Mouse (Mus musculus) hindbrain, embryonic 13.5 days (tissue): ENCODE data around the gene Gm4707. TPM values are rescaled to one million over a fixed set of nuclear protein-coding genes. Genes with fewer than 3 reads are reported as not detected.
"Not testable (repeated sequence)": the region's sequence is repeated elsewhere in the genome, so short reads cannot be mapped to it uniquely, and the experiment has no call there.

Experiments
- ATAC-seq: fragments of 200-750 bp; cut with Nextera tagmentation; 2 replicates; pipeline ENCODE4 v1.8.0; 2017; ENCODE audit warnings: moderate TSS enrichment; ENCODE audit not compliant: low FRiP score
- H3K27ac ChIP-seq: fragments of 300-500 bp; sonication (generic); 2 replicates; pipeline ENCODE4 v1.5.1; 2015; ENCODE audit warnings: inconsistent platforms, mild to moderate bottlenecking, moderate library complexity
- H3K27me3 ChIP-seq: fragments of 300-500 bp; sonication (generic); 2 replicates; pipeline ENCODE4 v1.6.1; 2015; ENCODE audit warnings: mild to moderate bottlenecking, inconsistent platforms
- H3K36me3 ChIP-seq: fragments of 300-500 bp; sonication (generic); 2 replicates; pipeline ENCODE4 v1.6.1; 2015; ENCODE audit warnings: mild to moderate bottlenecking, inconsistent platforms
- H3K4me1 ChIP-seq: fragments of 300-500 bp; sonication (generic); replicated peaks from 2 replicates; pipeline ENCODE4 v1.6.1; 2015; ENCODE audit warnings: inconsistent platforms
- H3K4me2 ChIP-seq: fragments of 300-500 bp; sonication (generic); 2 replicates; pipeline ENCODE4 v1.6.1; 2015; ENCODE audit warnings: inconsistent platforms, mild to moderate bottlenecking, moderate library complexity
- H3K4me3 ChIP-seq: fragments of 300-500 bp; sonication (generic); 2 replicates; pipeline ENCODE4 v1.5.1; 2015; ENCODE audit warnings: mild to moderate bottlenecking, inconsistent platforms
- H3K9ac ChIP-seq: fragments of 300-500 bp; sonication (generic); 2 replicates; pipeline ENCODE4 v1.6.1; 2015; ENCODE audit warnings: mild to moderate bottlenecking, inconsistent platforms
- H3K9me3 ChIP-seq: fragments of 300-500 bp; sonication (generic); 2 replicates; pipeline ENCODE4 v1.6.1; 2016; ENCODE audit warnings: inconsistent platforms
- WGBS: fragments of 180-500 bp; shearing (Covaris S2); methylation state at CpG from one replicate; pipeline ENCODE4 v1.1.7; 2015; 5-methylcytosine and 5-hydroxymethylcytosine counted together
- polyA plus RNA-seq: library from polyadenylated mRNA; unstranded; fragments of >200 nt; fragmentation: Nextera tagmentation; extraction: Ambion mirVana; gene quantifications from 2 replicates; pipeline ENCODE4 v1.2.1, GENCODE M21; 2015

Gene Gm4707
- polyA plus RNA-seq, 1 experiment from 2014 or later, result 3.4 TPM

GRCm38 (mm10) chr17:71476346-71477020 lies 16.8 kb upstream of the Gm4707 start:
- peaks cover 25% of the 10 kb centered on the region for H3K4me1 ChIP-seq
- H3K27ac ChIP-seq, result peak overlapping the region; percentile 99; the same call in 1 of the 2 replicates
- peak overlapping the region; percentile 91; the same call in 1 of the 2 replicates for H3K9ac ChIP-seq
- H3K36me3 ChIP-seq, result peaks cover 4% of the 10 kb centered on the region; the same call in 1 of the 2 replicates
- no peaks in the 10 kb centered on the region for H3K9me3 ChIP-seq
- H3K27me3 ChIP-seq, result no peaks in the 10 kb centered on the region
- H3K4me2 ChIP-seq, result peak overlapping the region; percentile 94
- H3K4me3 ChIP-seq, result peak overlapping the region; percentile 87
- WGBS, result 83% methylated on average over 7 of the region's 7 CpGs
- ATAC-seq, result no peak

- H3K4me2 ChIP-seq, result peak overlapping the region; percentile 94
- H3K36me3 ChIP-seq, result peaks cover 4% of the 10 kb centered on the region; the same call in 1 of the 2 replicates
- WGBS, result under 1% methylated on average over 31 of the region's 31 CpGs
- peak overlapping the region; percentile 87 for H3K4me3 ChIP-seq
- H3K9me3 ChIP-seq, result no peaks in the 10 kb centered on the region
- H3K27me3 ChIP-seq, result no peaks in the 10 kb centered on the region
- ATAC-seq, result peak; percentile 86
- H3K9ac ChIP-seq, result peak overlapping the region; percentile 91
- H3K4me1 ChIP-seq, result peaks cover 25% of the 10 kb centered on the region
- H3K27ac ChIP-seq, result peak overlapping the region; percentile 99
Measured at GRCm38 (mm10) chr17:71475705-71476089, 16.0 kb upstream of the Gm4707 start.

- WGBS, result under 1% methylated on average over 87 of the region's 109 CpGs
- no peaks in the 10 kb centered on the region for H3K9me3 ChIP-seq
- peaks cover 4% of the 10 kb centered on the region; the same call in 1 of the 2 replicates for H3K36me3 ChIP-seq
- peak within 1 kb of the TSS; percentile 91 for H3K9ac ChIP-seq
- H3K4me3 ChIP-seq, result peak within 1 kb of the TSS; percentile 87
- peaks cover 25% of the 10 kb centered on the region for H3K4me1 ChIP-seq
- peak; percentile 95 for ATAC-seq
- no peaks in the 10 kb centered on the region for H3K27me3 ChIP-seq
- peak within 1 kb of the TSS; percentile 99 for H3K27ac ChIP-seq
- peak within 1 kb of the TSS; percentile 94 for H3K4me2 ChIP-seq
Measured at GRCm38 (mm10) chr17:71474762-71475704, 15.3 kb upstream of the Gm4707 start, which contains the start of gene Smchd1. Gene Smchd1, minus strand, starts transcription at chr17:71475343.

- 18% methylated on average over 8 of the region's 8 CpGs for WGBS
- peak overlapping the region; percentile 87 for H3K4me3 ChIP-seq
- H3K9me3 ChIP-seq, result no peaks in the 10 kb centered on the region
- peak overlapping the region; percentile 94 for H3K4me2 ChIP-seq
- H3K4me1 ChIP-seq, result peaks cover 25% of the 10 kb centered on the region
- 0 out of 2 replicates have a peak overlapping the region, but pooled peaks have one; percentile 99 for H3K27ac ChIP-seq
- ATAC-seq, result no peak
- H3K36me3 ChIP-seq, result peaks cover 4% of the 10 kb centered on the region; the same call in 1 of the 2 replicates
- no peaks in the 10 kb centered on the region for H3K27me3 ChIP-seq
- H3K9ac ChIP-seq, result peak overlapping the region; percentile 91
Measured at GRCm38 (mm10) chr17:71474128-71474527, 14.4 kb upstream of the Gm4707 start.

- Histone ChIP-seq H3K27me3 (no peaks in the 10 kb centered on the region), H3K9ac (no peak overlapping the region), H3K4me2 (no peak overlapping the region), H3K4me1 (peaks cover 21% of the 10 kb centered on the region), H3K27ac (no peak overlapping the region), H3K4me3 (no peak overlapping the region), H3K36me3 (no peaks in the 10 kb centered on the region), H3K9me3 (no peaks in the 10 kb centered on the region)
- no peak for ATAC-seq
- 77% methylated on average over 2 of the region's 2 CpGs for WGBS
Measured at GRCm38 (mm10) chr17:71471261-71471660, 11.5 kb upstream of the Gm4707 start.

GRCm38 (mm10) chr17:71460312-71460711 lies 594 bp upstream of the Gm4707 start:
- WGBS, result 98% methylated on average over 3 of the region's 3 CpGs

GRCm38 (mm10) chr17:71457361-71457760 lies 2.4 kb downstream of the Gm4707 start:
- H3K27me3 ChIP-seq, H3K4me2 ChIP-seq, H3K4me3 ChIP-seq, ATAC-seq, H3K27ac ChIP-seq, H3K9me3 ChIP-seq, H3K4me1 ChIP-seq, H3K9ac ChIP-seq: not testable (repeated sequence)
- H3K36me3 ChIP-seq, result peaks cover 39% of the 10 kb centered on the region
- WGBS, result 95% methylated on average over 6 of the region's 6 CpGs

More at GRCm38 (mm10) chr17:71460312-71460711, 594 bp upstream of the Gm4707 start:
- no peak overlapping the region for H3K4me2 ChIP-seq
- H3K4me1 ChIP-seq, result no peaks in the 10 kb centered on the region
- H3K27ac ChIP-seq, result no peak overlapping the region
- H3K4me3 ChIP-seq, result no peak overlapping the region
- H3K36me3 ChIP-seq, result peaks cover 52% of the 10 kb centered on the region
- no peak for ATAC-seq
- H3K9me3 ChIP-seq, result no peaks in the 10 kb centered on the region
- no peaks in the 10 kb centered on the region for H3K27me3 ChIP-seq
- H3K9ac ChIP-seq, result no peak overlapping the region

- Histone ChIP-seq H3K4me2 (no peak overlapping the region), H3K9me3 (no peaks in the 10 kb centered on the region), H3K27ac (no peak overlapping the region), H3K27me3 (no peaks in the 10 kb centered on the region), H3K36me3 (peaks cover 29% of the 10 kb centered on the region), H3K4me3 (no peak overlapping the region), H3K9ac (no peak overlapping the region), H3K4me1 (no peaks in the 10 kb centered on the region)
- ATAC-seq, result no peak
- 96% methylated on average over 6 of the region's 6 CpGs for WGBS
Measured at GRCm38 (mm10) chr17:71445191-71445590, 14.5 kb downstream of the Gm4707 start.

GRCm38 (mm10) chr17:71444718-71445117 lies 15.0 kb downstream of the Gm4707 start:
- Histone ChIP-seq H3K4me3 (no peak overlapping the region), H3K27me3 (no peaks in the 10 kb centered on the region), H3K4me1 (no peaks in the 10 kb centered on the region), H3K4me2 (no peak overlapping the region), H3K27ac (no peak overlapping the region), H3K9me3 (no peaks in the 10 kb centered on the region), H3K36me3 (peaks cover 29% of the 10 kb centered on the region), H3K9ac (no peak overlapping the region)
- WGBS, result 94% methylated on average over 2 of the region's 2 CpGs
- ATAC-seq, result no peak

GRCm38 (mm10) chr17:71444126-71444525 lies 15.6 kb downstream of the Gm4707 start:
- no peak for ATAC-seq
- Histone ChIP-seq H3K4me3 (no peak overlapping the region), H3K27me3 (no peaks in the 10 kb centered on the region), H3K4me2 (no peak overlapping the region), H3K9ac (no peak overlapping the region), H3K9me3 (no peaks in the 10 kb centered on the region), H3K27ac (no peak overlapping the region), H3K4me1 (no peaks in the 10 kb centered on the region), H3K36me3 (peaks cover 29% of the 10 kb centered on the region)
- 92% methylated on average over 3 of the region's 3 CpGs for WGBS

GRCm38 (mm10) chr17:71443273-71443672 lies 16.4 kb downstream of the Gm4707 start:
- H3K4me2 ChIP-seq, result no peak overlapping the region
- H3K27me3 ChIP-seq, result no peaks in the 10 kb centered on the region
- no peak overlapping the region for H3K9ac ChIP-seq
- 91% methylated on average over 6 of the region's 6 CpGs for WGBS
- H3K9me3 ChIP-seq, result no peaks in the 10 kb centered on the region
- H3K36me3 ChIP-seq, result peaks cover 29% of the 10 kb centered on the region
- H3K27ac ChIP-seq, result no peak overlapping the region
- H3K4me3 ChIP-seq, result no peak overlapping the region
- no peak for ATAC-seq
- H3K4me1 ChIP-seq, result no peaks in the 10 kb centered on the region

GRCm38 (mm10) chr17:71422502-71422901 lies 37.2 kb downstream of the Gm4707 start:
- H3K27ac ChIP-seq, ATAC-seq, H3K27me3 ChIP-seq, H3K4me3 ChIP-seq, H3K9ac ChIP-seq, H3K4me1 ChIP-seq, H3K4me2 ChIP-seq: not testable (repeated sequence)
- Histone ChIP-seq H3K36me3 (peaks cover 51% of the 10 kb centered on the region), H3K9me3 (peaks cover 14% of the 10 kb centered on the region)
- WGBS, result 98% methylated on average over 2 of the region's 2 CpGs
